11 mouse cellular contexts compared by ENCODE assay signal in genomic region chr19:43875996-43876395, GRCm38 (mm10).
A peak's percentile ranks its signal among the peaks of the same experiment; 100 is the strongest.
DNase-seq lines count a peak whose midpoint lies in the region; ATAC-seq lines count a peak whose summit lies in the region.
"Had no signal": no experiment of that assay in that cellular context is flagged by ENCODE, and none has a peak within 500 bp of the region (broad histone marks: within the 10 kb centered on the region; RNA-seq: fewer than 3 reads in every experiment).

No protein-coding gene starts in this region.

- H3K4me3 ChIP-seq in stomach, embryonic 15.5 days (replicated peaks), result no peak overlapping the region
- H3K4me3 ChIP-seq: heart, embryonic 12.5 days; liver, embryonic 15.5 days had no signal

- no peak for ATAC-seq in stomach, embryonic 15.5 days (ENCODE audit: insufficient read depth, low FRiP score, low read depth)
- ATAC-seq in erythroblast, adult 5-6 weeks (replicated peaks; ENCODE audit: low FRiP score, poor library complexity, severe bottlenecking), result no peak

- peak; percentile 31 for DNase-seq in adrenal gland, postnatal 14 days
- no peak for DNase-seq in adrenal gland, adult 8-10 months
- DNase-seq in retina, postnatal 1 day, result peak; percentile 48
- DNase-seq in retina, embryonic 14.5 days (ENCODE audit: low spot score), result no peak
- peak; percentile 37 to 42 for DNase-seq in gastrocnemius, postnatal 36 days
- no peak for DNase-seq in frontal cortex, postnatal 36 days (ENCODE audit: low spot score in 2 of 2)
- DNase-seq: kidney, adult 18-20 months had no signal

- no peaks in the 10 kb centered on the region for H3K27me3 ChIP-seq in stomach, embryonic 15.5 days (replicated peaks)
- H3K27me3 ChIP-seq: heart, embryonic 12.5 days had no signal

- 28% methylated on average over 2 of the region's 2 CpGs for WGBS in stomach, embryonic 15.5 days

- no peak overlapping the region; the same call in 1 of the 2 replicates for H3K4me2 ChIP-seq in stomach, embryonic 15.5 days
- H3K4me2 ChIP-seq: heart, embryonic 12.5 days; liver, embryonic 15.5 days had no signal

- peaks cover 35% of the 10 kb centered on the region for H3K4me1 ChIP-seq in stomach, embryonic 15.5 days

- intact Hi-C loops in gastrocnemius, postnatal 36 days (cut with DNase I), result no loop called here

- H3K9me3 ChIP-seq in stomach, embryonic 15.5 days, result no peaks in the 10 kb centered on the region
- H3K9me3 ChIP-seq: heart, embryonic 12.5 days; liver, embryonic 15.5 days had no signal

- no peak overlapping the region for H3K9ac ChIP-seq in stomach, embryonic 15.5 days
- H3K9ac ChIP-seq: heart, embryonic 12.5 days; liver, embryonic 15.5 days had no signal

- peaks cover 23% of the 10 kb centered on the region for H3K36me3 ChIP-seq in stomach, embryonic 15.5 days

- H3K27ac ChIP-seq in stomach, embryonic 15.5 days, result peak overlapping the region; percentile 52
- H3K27ac ChIP-seq: liver, embryonic 15.5 days had no signal

Comparison
In these comparisons a context has a peak if more than half of its experiments do, and no peak if none do; other contexts are left out.
1. DNase-seq: peak in adrenal gland, postnatal 14 days (single experiment), retina, postnatal 1 day (single experiment) and gastrocnemius, postnatal 36 days (2 of 2); none in adrenal gland, adult 8-10 months (single experiment), retina, embryonic 14.5 days (single experiment) and frontal cortex, postnatal 36 days (0 of 2).